Mouse (Mus musculus) thymus, postnatal 10 days (tissue): ENCODE measurements around the gene Pdia3.
"Not testable (repeated sequence)": the region's sequence is repeated elsewhere in the genome, so short reads cannot be mapped to it uniquely, and the experiment has no call there.

ENCODE experiments used
- DNase-seq, 2 experiments: peaks; one replicate each; pipeline ENCODE4 v3.0.0; 2021; ENCODE audit warnings: low spot score in 2 of 2

Gene Pdia3

GRCm38 (mm10) chr2:121475306-121475705 is 61.7 kb downstream of the Pdia3 start:
- DNase-seq, result not testable (repeated sequence)

- DNase-seq, result no peak
Measured at GRCm38 (mm10) chr2:121477491-121478266, 64.1 kb downstream of the Pdia3 start.

GRCm38 (mm10) chr2:121480498-121480897 is 66.9 kb downstream of the Pdia3 start:
- peak in 1 of 2 experiments; percentile 49 for DNase-seq

- DNase-seq, result not testable (repeated sequence)
Measured at GRCm38 (mm10) chr2:121480916-121481315, 67.3 kb downstream of the Pdia3 start.

GRCm38 (mm10) chr2:121483576-121483975 is 70.0 kb downstream of the Pdia3 start:
- no peak for DNase-seq

GRCm38 (mm10) chr2:121484403-121484802 is 70.8 kb downstream of the Pdia3 start:
- not testable (repeated sequence) for DNase-seq
